Mouse (Mus musculus): Measurements from ENCODE around the gene Exoc3l. TPM values are rescaled to one million over a fixed set of nuclear protein-coding genes. Genes with fewer than 3 reads are reported as not detected.

Exoc3l gene
- polyA plus RNA-seq, 1 experiment = not detected

GRCm38 (mm10) chr8:105308428-105308827 lies 12.5 kb upstream of the Exoc3l start:
- TF ChIP-seq CTCF (IDR thresholded peaks at IDR 0.05; ENCODE audit: insufficient read depth, low read depth, low read length) = no peak
- TF ChIP-seq POLR2A (IDR thresholded peaks at IDR 0.05; ENCODE audit: insufficient read depth, low read depth, low read length) = no peak
- H3K27ac ChIP-seq (ENCODE audit: insufficient read depth, low read depth, low read length) = no peak overlapping the region
- 94% methylated on average over 10 of the region's 10 CpGs for WGBS
- H3K4me1 ChIP-seq (ENCODE audit: control insufficient read depth, insufficient read depth, low read length) = peaks cover 26% of the 10 kb centered on the region
- no peak overlapping the region for H3K4me3 ChIP-seq (ENCODE audit: insufficient read depth, low read depth, low read length)

GRCm38 (mm10) chr8:105307670-105308069 lies 11.8 kb upstream of the Exoc3l start:
- H3K4me3 ChIP-seq (ENCODE audit: insufficient read depth, low read depth, low read length) = no peak overlapping the region
- 95% methylated on average over 13 of the region's 13 CpGs for WGBS
- TF ChIP-seq POLR2A (IDR thresholded peaks at IDR 0.05; ENCODE audit: insufficient read depth, low read depth, low read length) (no peak), CTCF (IDR thresholded peaks at IDR 0.05; ENCODE audit: insufficient read depth, low read depth, low read length) (no peak)
- H3K4me1 ChIP-seq (ENCODE audit: control insufficient read depth, insufficient read depth, low read length) = peaks cover 27% of the 10 kb centered on the region
- no peak overlapping the region for H3K27ac ChIP-seq (ENCODE audit: insufficient read depth, low read depth, low read length)

- Histone ChIP-seq H3K4me3 (ENCODE audit: insufficient read depth, low read depth, low read length) (no peak overlapping the region), H3K27ac (ENCODE audit: insufficient read depth, low read depth, low read length) (no peak overlapping the region), H3K4me1 (ENCODE audit: control insufficient read depth, insufficient read depth, low read length) (peaks cover 27% of the 10 kb centered on the region)
- TF ChIP-seq POLR2A (IDR thresholded peaks at IDR 0.05; ENCODE audit: insufficient read depth, low read depth, low read length) (no peak; the same call in 1 of the 2 replicates), CTCF (IDR thresholded peaks at IDR 0.05; ENCODE audit: insufficient read depth, low read depth, low read length) (no peak)
- 43% methylated on average over 5 of the region's 5 CpGs for WGBS
Observed at GRCm38 (mm10) chr8:105306146-105306691, 10.3 kb upstream of the Exoc3l start.

GRCm38 (mm10) chr8:105305211-105306145 lies 9.6 kb upstream of the Exoc3l start, which contains the start of gene Elmo3:
Gene Elmo3, plus strand, starts transcription at chr8:105305601.
- H3K27ac ChIP-seq (ENCODE audit: insufficient read depth, low read depth, low read length) = no peak within 1 kb of the TSS; the same call in 1 of the 2 replicates
- peaks cover 27% of the 10 kb centered on the region for H3K4me1 ChIP-seq (ENCODE audit: control insufficient read depth, insufficient read depth, low read length)
- TF ChIP-seq CTCF (IDR thresholded peaks at IDR 0.05; ENCODE audit: insufficient read depth, low read depth, low read length) (no peak), POLR2A (IDR thresholded peaks at IDR 0.05; ENCODE audit: insufficient read depth, low read depth, low read length) (no peak)
- H3K4me3 ChIP-seq (ENCODE audit: insufficient read depth, low read depth, low read length) = peak within 1 kb of the TSS; percentile 31
- 4% methylated on average over 30 of the region's 30 CpGs for WGBS

GRCm38 (mm10) chr8:105304325-105305210 lies 8.7 kb upstream of the Exoc3l start:
- WGBS = 47% methylated on average over 9 of the region's 9 CpGs
- Histone ChIP-seq H3K4me3 (ENCODE audit: insufficient read depth, low read depth, low read length) (no peak overlapping the region), H3K27ac (ENCODE audit: insufficient read depth, low read depth, low read length) (no peak overlapping the region; the same call in 1 of the 2 replicates), H3K4me1 (ENCODE audit: control insufficient read depth, insufficient read depth, low read length) (peaks cover 27% of the 10 kb centered on the region)
- TF ChIP-seq CTCF (IDR thresholded peaks at IDR 0.05; ENCODE audit: insufficient read depth, low read depth, low read length) (no peak), POLR2A (IDR thresholded peaks at IDR 0.05; ENCODE audit: insufficient read depth, low read depth, low read length) (no peak)

GRCm38 (mm10) chr8:105303874-105304273 lies 8.0 kb upstream of the Exoc3l start:
- WGBS = 71% methylated on average over 9 of the region's 9 CpGs
- Histone ChIP-seq H3K4me3 (ENCODE audit: insufficient read depth, low read depth, low read length) (no peak overlapping the region), H3K4me1 (ENCODE audit: control insufficient read depth, insufficient read depth, low read length) (peaks cover 28% of the 10 kb centered on the region), H3K27ac (ENCODE audit: insufficient read depth, low read depth, low read length) (no peak overlapping the region)
- TF ChIP-seq CTCF (IDR thresholded peaks at IDR 0.05; ENCODE audit: insufficient read depth, low read depth, low read length) = no peak
- TF ChIP-seq POLR2A (IDR thresholded peaks at IDR 0.05; ENCODE audit: insufficient read depth, low read depth, low read length) = no peak

GRCm38 (mm10) chr8:105303396-105303795 lies 7.5 kb upstream of the Exoc3l start:
- peaks cover 32% of the 10 kb centered on the region for H3K4me1 ChIP-seq (ENCODE audit: control insufficient read depth, insufficient read depth, low read length)
- no peak overlapping the region for H3K4me3 ChIP-seq (ENCODE audit: insufficient read depth, low read depth, low read length)
- TF ChIP-seq POLR2A (IDR thresholded peaks at IDR 0.05; ENCODE audit: insufficient read depth, low read depth, low read length) (no peak), CTCF (IDR thresholded peaks at IDR 0.05; ENCODE audit: insufficient read depth, low read depth, low read length) (no peak)
- WGBS = 63% methylated on average over 8 of the region's 8 CpGs
- no peak overlapping the region for H3K27ac ChIP-seq (ENCODE audit: insufficient read depth, low read depth, low read length)

- WGBS = 94% methylated on average over 8 of the region's 8 CpGs
Observed at GRCm38 (mm10) chr8:105299962-105300361, 4.1 kb upstream of the Exoc3l start.

More at GRCm38 (mm10) chr8:105299962-105300361, 4.1 kb upstream of the Exoc3l start:
- peaks cover 21% of the 10 kb centered on the region for H3K4me1 ChIP-seq (ENCODE audit: control insufficient read depth, insufficient read depth, low read length)
- TF ChIP-seq CTCF (IDR thresholded peaks at IDR 0.05; ENCODE audit: insufficient read depth, low read depth, low read length) (no peak), POLR2A (IDR thresholded peaks at IDR 0.05; ENCODE audit: insufficient read depth, low read depth, low read length) (no peak)
- no peak overlapping the region for H3K27ac ChIP-seq (ENCODE audit: insufficient read depth, low read depth, low read length)
- no peak overlapping the region for H3K4me3 ChIP-seq (ENCODE audit: insufficient read depth, low read depth, low read length)
